Mouse (Mus musculus) brain, embryonic 14.5 days (tissue): ENCODE data around the gene Osbpl3.

Experiments used
- CTCF ChIP-seq: fragments of 200-500 bp; IDR thresholded peaks from 2 replicates; pipeline ENCODE4 v1.5.1; 2012; ENCODE audit warnings: inconsistent platforms, mild to moderate bottlenecking, moderate library complexity, borderline replicate concordance; ENCODE audit not compliant: insufficient read depth, insufficient read length; ENCODE audit errors: extremely low read depth
- POLR2A ChIP-seq: fragments of 200-500 bp; IDR thresholded peaks from 2 replicates; pipeline ENCODE4 v1.6.1; 2012; ENCODE audit warnings: mild to moderate bottlenecking, inconsistent platforms, borderline replicate concordance; ENCODE audit not compliant: poor library complexity, insufficient read depth, insufficient read length, severe bottlenecking; ENCODE audit errors: extremely low read depth

- TF ChIP-seq POLR2A: no peak
- no peak for TF ChIP-seq CTCF
These were observed 182.1 kb downstream of the Osbpl3 start for GRCm38 (mm10) chr6:50273947-50274346.
